Mouse (Mus musculus) A20 (cell line): Measurements from ENCODE around the gene Mab21l2.

Experiments
- DNase-seq: peaks from one replicate; pipeline ENCODE4 v3.0.0-alpha.2; 2011; ENCODE audit warnings: low read depth, low spot score

Gene Mab21l2

DNA sequence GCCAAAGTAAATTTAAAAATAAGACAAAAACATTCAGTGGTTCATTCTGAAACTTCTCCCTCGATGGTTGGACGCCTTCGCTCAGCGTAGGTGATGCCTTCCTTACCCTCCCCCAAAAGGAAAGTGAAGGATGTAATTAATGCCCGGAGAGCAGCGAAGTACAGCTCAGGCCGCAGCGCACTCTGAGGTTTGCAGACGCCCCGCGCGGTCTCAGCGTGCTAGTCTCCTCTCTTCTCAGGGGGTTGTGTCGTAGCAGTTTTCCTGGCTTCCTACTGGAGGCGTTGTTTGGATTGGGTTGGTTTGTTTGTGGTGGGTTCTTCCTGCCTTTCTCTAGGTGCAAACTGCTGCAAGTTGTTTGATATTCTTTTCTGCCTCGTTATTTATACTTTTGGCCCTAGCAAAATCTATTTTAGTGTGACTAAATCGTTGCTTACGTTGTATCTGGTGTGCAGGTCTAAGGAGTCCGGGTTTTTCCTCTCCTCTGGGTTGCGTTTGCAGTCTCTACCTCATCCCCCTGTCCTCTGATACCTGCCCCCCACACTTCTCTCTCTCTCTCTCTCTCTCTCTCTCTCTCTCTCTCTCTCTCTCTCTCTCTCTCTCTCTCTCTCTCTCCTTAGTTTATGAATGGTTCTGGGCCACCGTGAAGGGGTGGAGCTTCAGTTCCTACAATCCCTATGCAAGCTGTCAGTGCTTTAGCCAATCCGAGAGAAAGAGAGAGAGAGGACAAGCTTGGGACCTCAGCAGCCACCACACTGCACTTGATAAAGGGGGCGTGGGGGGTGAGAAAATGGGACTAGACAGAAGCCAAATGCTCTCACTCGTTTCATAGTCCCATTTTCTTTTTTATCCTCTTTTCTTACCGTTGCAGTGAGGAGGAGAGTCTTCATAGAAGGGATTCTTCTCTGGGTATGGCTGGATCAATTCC is at the start of gene Mab21l2:
Mab21l2 (minus strand) TSS at position 539 of the 925 bp plus-strand sequence.
- DNase-seq, result no peak

- no peak for DNase-seq
Measured at GRCm38 (mm10) chr3:86575312-86575711, 26.9 kb upstream of the Mab21l2 start.

- no peak for DNase-seq
Measured at GRCm38 (mm10) chr3:86572519-86573244, 24.3 kb upstream of the Mab21l2 start.

GRCm38 (mm10) chr3:86571518-86571917 is 23.1 kb upstream of the Mab21l2 start:
- DNase-seq, result no peak

GRCm38 (mm10) chr3:86567312-86567711 is 18.9 kb upstream of the Mab21l2 start:
- DNase-seq, result no peak

GRCm38 (mm10) chr3:86561396-86561795 is 13.0 kb upstream of the Mab21l2 start:
- DNase-seq, result no peak

DNA sequence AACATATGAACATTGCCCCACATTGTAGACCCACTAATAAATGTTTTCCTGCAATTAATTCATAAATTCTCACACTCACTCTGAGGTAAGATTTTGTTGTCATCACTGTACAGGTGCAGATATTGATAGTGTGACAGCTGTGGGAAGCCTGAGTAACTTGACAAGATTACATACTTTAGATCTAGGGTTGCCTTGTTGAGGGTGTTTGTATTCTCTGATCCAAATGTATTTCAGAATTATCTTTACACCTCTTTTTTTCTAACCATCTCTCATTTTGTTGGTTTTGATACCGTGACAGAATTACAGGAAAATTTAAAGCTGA is 12.6 kb upstream of the Mab21l2 start:
- no peak for DNase-seq

GRCm38 (mm10) chr3:86560281-86561022 is 12.0 kb upstream of the Mab21l2 start:
- no peak for DNase-seq

DNA sequence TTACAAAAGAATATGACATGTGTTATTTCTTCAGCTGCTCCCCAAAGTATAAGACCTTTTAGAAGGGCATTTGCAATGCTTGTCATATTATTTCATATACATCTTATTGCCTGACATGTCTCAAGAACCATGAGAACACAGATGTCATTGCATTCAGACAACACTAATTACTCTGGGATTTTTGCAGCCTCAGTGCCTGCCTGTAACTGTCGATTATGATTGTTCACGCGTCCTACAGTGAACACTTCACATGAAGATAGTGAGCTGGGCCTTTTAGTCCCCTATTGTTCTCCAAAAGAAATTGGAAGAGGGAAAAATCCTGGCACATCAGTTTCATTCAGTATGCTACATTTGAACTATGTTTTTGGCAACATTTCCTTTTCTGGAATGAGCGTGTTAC is 11.2 kb upstream of the Mab21l2 start:
- no peak for DNase-seq

DNA sequence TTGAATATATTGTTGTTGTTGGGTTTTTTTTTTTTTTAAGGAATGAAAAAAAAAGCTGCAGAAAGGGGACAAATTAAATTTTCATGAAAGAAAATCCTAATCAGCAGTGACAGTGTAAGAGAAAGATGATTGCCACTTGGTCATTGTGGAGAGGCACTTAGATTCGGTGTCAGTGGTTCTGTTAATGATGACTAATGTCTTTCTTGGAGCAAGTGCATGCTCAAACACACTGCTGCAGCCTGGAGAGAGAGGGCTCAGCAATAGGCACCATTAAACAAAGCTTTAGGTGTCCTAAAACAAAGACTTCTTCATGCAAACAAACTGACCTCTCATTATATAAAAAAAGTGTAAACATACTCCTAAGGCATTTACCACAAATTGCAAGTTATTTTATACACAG is 10.5 kb upstream of the Mab21l2 start:
- no peak for DNase-seq

DNA sequence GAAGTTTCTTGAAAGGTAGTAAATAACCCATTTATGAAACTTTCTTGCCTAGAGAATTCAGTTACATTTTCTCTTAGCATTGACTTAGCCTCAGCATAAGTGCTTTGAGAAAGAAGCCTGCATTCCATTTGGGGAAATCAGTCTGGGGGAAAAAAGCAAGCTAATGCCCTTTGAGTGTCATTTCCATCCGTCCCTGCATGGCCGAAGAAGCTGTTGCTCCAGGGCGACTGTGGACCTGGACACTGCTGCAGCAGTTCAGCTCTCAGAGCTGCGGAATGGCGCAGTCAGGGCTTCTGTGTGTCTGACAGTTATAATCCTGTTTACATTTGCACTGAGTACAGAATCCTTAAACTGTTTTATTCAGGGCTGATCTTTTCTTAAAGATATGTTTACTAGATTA is 3.7 kb upstream of the Mab21l2 start:
- DNase-seq, result no peak

- no peak for DNase-seq
Measured at GRCm38 (mm10) chr3:86551011-86551728, 2.7 kb upstream of the Mab21l2 start.

DNA sequence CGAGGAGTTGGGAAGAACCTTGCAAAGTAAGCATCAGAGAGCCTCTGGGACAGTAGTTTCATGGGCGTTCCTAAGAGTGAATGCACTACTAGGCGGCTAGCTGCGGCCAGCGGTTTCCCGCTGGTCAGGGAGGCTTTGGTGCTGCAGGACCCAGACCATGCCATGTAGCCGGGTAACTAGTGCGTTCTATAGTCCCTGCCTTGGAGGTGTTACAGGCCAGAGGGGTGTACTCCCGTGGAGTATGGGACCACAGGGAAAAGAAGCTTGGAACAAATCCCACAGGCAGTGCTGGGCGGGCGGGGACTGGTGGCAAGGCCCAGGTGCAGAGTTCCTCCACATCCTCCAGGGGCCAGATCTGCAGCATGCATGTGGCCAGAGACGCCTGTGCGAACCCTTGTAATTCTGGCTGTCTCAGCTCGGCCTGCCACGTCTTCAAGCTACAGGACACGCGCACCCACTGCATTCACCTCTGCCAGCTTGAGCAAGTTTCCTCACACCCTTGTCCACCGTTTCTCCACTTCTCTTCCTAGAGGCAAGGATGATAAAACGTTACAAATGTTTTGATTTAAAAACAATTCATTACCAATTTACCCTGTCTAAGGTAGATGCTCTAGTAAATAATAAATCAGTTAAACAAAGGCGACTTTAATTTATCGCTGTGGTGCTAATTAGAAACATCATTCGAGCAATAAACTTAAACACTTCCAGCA is 2.0 kb upstream of the Mab21l2 start:
- DNase-seq, result no peak

DNA sequence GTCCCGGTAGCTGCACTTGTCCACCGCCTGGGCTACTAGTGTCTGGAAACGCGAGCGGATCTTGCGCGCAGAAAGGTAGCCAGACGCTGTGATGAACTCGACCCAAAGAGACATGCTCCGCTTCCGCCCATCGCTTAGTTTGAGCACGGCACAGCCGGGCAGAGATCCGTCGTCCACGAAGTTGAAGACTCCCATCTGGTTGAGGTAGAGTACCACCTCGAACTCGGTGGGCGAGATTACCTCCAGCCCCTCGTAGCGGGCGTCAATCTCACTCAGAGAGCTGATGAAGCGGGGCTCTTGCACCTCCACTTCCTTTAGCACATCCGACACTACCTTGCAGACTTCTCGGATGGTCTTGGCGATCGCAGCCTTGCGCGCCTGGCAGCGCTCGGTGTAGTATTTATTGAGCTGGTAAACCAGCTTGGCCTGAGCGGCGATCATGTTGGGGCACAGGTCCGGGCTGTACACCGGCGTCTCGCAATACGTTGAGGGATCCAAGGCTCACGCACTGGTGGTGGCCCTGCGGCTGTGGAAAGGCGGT is 1.1 kb downstream of the Mab21l2 start:
- DNase-seq, result no peak

DNA sequence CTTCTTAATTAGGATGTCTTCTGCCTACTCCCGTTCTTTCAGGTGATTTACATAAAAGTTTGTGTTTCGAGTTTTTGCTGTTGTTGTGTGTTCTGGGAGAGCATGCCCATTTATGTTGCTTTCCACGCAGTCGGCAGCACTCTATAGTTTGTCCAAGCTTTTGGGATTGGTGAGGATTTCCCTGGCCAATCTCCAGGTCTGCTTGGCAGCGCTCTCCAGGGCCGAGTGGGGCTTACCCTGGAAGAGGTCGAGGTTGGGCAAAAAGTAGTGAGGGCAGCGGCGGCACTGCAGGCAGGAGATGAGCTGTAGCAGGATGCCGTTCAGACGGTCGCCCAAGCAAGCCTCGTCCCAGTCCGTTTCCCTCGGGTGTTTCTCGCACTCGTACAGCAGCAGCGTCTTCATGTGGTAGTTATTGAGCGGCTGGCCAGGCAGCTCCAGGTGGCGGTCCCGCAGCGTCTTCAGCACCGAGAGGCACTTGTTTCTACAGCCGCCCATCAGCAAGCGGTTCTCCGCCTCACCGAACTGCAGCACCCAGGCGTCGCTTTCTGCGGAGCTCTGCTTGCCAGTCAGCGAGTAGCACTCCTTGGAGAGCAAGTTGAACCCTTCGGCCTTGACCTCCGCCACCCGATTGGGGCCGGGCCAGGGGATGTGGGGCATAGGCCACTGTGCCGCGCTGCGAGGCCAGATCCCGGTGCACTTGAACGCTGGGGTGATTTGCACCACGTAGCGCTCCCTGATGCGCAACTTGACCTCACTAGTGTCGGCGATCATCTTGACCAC is 1.8 kb downstream of the Mab21l2 start:
- DNase-seq, result no peak

GRCm38 (mm10) chr3:86545945-86546344 is 2.5 kb downstream of the Mab21l2 start:
- DNase-seq, result no peak

GRCm38 (mm10) chr3:86544785-86545184 is 3.6 kb downstream of the Mab21l2 start:
- DNase-seq, result no peak

- DNase-seq, result no peak
Measured at GRCm38 (mm10) chr3:86541863-86542397, 6.5 kb downstream of the Mab21l2 start.

DNA sequence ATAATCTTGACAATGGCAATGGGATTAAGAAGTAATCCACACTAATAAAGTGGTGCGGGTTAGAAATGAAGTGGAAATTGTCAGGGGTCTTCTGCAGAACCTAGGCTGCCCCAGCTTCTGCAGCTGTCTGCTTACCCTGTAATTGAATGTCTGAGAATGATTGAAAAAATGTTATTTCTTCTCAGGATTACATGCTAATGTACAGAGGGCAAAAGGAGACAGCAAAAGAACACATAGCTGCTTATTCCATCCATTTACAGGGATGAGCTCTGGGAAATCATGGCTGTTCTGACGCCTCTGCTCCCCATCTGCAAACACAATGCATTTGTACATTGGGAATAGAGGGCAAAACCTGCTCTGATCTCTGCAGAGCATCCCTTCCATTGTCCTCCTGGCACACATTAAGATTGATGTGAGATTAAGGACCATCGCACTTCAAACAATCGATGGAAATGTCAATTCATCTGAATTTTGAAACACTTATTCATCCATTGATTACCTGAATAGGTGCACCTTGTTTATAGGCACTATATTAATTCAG is 7.3 kb downstream of the Mab21l2 start:
- no peak for DNase-seq
